Mouse (Mus musculus) frontal cortex, postnatal 25 days (tissue): Measurements from ENCODE around the gene Il11.
"Not testable (repeated sequence)": the region's sequence is repeated elsewhere in the genome, so short reads cannot be mapped to it uniquely, and the experiment has no call there.

ENCODE experiments used
- DNase-seq, 2 experiments: peaks; one replicate each; pipeline ENCODE4 v3.0.0; 2022; ENCODE audit warnings: low spot score in 2 of 2

Gene Il11

DNA sequence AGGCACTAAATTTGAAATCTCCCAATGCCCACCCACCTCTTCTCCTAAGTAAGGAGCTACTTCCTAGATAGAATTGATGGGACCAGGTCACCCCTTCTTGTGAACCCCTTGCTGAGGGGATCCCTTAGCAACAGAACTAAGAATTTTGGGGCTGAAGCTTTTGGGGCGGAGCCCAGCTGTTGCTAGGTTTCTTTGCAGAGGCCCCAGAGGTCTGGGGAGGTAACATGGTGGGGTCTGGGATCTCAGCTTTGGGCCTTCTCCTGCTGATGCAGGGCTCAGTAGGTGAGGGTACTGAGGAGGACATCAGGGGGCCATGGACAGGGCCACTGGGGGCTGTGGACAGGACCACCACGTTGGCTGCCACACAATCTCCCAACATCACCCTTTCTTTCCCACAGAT is at the start of gene Il11, which contains the start of gene Tmem190:
Il11 (minus strand) TSS at position 101 of the 400 bp plus-strand sequence.
Tmem190 (plus strand) TSS at position 179 of the 400 bp plus-strand sequence.
- DNase-seq = no peak

DNA sequence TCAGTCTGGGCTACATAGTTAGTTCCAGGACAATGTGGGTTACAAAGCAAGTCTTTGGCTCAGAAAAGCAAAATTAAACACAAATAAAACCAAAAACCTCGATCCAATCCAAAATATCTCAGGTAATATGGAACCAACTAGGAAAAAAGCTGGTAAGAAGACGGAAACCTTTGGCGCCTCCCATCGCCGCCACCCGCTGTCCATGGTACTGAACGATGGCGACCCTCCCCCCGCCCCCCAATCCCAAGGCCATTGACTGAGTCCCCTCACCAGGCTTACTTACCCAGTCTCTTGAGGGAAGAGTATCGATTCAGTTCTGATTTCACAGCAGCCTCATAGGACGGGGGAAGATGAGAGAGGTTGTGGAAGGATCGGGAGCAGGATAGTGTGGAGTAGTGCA is 47.8 kb upstream of the Il11 start:
- no peak for DNase-seq

DNA sequence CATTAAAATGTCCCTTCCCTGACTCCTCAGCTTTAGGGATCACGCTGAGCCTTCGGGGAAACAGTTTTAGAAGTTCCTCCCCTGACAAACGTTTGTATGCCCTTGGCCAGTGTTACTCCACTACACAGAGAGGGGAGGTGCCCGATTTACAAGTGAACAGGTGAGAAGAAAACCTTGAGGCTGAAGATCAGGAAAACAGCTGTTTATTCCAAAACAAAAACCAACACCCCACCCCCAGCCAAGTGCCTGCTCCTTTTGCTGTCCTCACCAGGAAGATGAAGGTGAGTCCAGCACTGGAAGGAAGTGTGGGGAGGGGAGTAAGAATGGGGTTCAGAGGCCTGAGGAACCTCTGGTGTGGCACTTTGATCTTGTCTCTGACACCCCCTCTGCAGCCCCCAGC is 42.7 kb upstream of the Il11 start:
- no peak for DNase-seq

DNA sequence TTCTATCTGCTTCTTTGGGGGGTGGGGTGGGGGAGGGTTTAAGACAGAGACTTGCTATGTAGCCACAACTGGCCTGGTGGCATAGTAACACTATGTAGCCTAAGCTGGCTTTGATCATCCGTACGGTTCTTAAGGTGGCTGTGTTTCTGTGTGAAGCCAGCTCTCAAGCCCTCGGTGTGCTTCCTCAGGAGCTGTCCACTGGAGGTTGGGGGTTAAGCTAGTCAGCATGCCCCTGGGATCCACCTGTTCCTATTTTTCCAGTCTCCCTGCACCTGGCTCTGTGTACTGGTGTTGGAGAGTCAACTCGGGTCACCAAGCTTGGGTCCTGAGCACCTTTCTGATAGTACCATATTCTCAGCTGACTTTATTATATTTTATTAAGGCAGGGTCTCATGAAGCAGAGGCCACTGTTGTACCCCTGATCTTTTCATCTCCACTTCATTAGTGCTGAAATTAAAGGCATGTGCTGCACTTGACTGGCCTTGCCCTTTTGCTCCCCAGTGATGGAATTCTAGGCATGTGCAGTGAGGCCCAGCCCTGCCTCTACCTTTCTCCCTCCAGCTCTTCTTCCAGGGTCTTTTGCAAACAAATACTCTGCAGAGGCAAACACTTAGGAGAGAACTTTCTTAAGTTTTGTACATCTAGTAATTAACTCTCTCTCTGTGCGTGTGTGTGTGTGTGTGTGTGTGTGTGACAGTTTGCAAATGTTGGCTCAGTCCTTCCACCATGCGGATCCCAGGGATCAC is 39.7 kb upstream of the Il11 start:
- DNase-seq = no peak

DNA sequence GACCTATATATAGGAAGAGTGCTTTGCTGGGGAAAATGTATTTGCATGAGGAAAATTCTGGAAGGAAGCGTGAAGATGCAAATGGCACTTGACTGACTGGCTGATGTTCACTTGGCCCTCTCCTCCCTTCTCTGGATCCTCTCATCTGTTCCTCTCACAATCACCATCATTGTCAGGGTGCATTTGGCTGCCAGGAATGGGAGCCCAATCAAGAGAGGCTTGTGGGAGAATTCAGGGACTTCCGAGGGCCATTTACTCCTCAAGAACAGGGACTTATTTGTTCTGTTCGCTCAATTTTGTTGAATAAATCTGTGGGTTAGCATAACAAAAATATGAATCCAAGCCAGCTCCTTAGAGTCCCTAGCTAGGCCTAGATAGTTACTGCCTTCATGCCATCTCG is 39.0 kb upstream of the Il11 start:
- no peak for DNase-seq

DNA sequence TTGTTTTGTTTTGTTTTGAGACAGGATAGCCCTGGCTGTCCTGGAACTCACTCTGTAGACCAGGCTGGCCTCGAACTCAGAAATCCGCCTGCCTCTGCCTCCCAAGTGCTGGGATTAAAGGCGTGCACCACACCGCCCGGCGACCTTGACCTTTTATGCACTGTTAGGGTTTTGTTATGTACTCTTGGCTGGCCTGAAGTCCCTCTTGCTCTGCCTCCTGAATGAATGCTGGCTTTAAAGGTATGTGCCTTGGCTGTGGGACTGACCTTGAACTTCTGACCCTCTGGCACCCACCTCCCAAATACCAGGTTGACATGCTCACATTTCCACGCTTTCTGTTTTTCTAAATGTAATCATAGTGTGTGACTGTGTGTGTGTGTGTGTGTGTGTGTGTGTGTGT is 38.3 kb upstream of the Il11 start:
- not testable (repeated sequence) for DNase-seq

DNA sequence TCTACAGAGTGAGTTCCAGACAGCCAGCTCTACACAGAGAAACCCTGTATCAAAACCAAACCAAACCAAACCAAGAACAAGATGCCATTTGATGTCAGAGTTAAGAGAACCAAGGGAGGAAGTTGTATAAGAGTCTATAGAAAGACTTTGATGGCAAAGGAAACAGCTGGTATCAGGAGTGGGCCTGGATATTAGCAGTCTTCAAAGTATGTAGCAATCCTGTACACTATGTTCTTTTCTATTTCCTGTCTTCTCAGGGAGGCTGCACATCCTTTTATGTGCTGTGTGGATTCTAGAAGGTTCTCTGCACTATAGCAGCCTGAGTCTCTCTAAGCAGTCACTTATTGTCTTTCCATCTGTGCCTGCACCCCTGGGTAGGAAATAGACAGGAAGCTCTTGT is 33.9 kb upstream of the Il11 start:
- no peak for DNase-seq

DNA sequence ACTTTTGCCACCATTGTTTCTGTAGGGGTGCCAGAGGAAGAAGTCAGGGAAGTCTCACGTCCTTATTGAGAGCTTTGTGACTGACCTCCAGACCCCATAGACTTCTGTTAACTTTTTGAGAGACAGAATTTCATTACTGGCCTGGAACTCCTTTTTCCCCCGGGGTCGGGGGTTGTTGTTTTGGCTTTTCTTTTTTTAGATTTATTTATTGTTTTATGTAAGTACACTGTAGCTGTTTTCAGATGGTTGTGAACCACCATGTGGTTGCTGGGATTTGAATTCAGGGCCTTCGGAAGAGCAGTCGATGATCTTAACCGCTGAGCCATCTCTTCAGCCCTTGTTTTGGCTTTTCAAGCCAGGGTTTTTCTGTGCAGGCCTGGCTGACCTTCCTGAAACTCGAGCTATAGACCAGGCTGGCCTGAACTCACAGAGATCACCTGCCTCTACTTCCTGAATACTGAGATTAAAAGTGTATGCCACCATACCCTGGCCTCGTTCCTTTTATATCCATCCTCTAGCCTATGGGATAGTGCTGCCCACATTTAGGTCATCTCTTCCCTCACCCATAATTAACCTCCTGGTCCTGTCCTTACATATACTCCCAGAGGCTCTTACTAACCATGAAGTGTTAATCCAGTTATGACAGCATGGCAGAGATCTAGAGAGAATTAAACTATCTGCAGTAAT is 30.6 kb upstream of the Il11 start:
- no peak for DNase-seq

DNA sequence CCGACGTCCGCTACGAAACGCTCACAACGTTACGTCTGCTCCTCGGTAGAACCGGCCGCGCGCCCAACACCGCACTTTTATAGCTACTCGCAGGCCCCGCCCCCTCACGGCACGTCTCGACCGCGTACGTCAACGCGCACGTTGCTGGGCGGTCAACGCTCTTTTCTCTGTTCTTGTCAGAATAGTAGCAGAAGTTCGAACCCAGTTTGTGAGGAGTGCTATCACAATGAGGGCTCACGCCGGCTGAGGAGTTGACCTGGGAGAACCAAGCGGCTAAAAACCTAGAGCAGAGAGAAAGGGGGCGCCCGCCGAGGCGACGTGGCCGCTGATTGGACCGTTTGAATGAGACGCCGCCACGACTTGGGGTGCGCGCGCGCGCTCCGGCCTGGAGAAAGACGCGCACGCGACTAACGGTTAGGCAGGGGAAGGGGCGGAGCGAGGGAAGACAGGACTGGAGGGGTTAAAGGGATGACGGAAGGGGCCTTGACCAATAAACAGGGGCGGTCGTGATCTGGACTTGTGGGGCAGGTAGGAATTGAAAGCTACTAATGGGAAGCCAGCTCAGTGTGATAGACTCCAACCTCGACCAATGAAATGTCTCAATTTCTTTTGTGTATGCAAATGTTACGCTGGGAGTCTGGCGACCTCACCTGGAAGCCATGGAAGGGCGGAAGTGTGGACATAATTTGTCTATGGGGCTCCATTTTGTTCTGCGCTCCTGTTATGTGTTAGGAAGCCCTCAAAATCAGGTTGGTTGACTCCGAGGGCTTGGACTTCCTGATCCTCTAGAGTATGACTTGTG is 29.8 kb upstream of the Il11 start, which contains the start of gene Ube2s:
Ube2s (minus strand) TSS at position 288 of the 802 bp plus-strand sequence.
- peak; percentile 95 to 96 for DNase-seq

DNA sequence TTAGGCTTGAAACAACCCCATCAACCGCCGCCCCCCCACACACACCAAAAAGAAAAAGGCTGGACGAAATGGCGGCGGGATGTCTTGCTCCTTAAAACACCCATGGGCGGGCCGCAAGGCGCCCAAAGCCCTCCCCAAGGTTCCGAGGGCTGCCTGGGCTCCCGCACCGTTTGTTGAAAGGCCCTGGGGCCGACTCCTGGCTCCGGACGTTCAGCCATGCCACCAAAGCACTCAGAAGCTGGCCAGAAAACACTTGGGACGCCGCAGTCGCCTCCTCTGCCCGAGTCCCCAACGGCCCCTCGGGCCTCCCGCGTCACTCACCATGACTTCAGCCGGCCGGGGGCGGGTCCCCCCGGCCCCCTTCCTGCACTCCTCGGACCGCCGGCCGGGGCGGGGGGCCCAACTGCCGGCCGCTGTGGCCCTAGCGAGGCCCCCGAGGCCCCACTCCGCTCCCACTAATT is 29.2 kb upstream of the Il11 start:
- no peak for DNase-seq

DNA sequence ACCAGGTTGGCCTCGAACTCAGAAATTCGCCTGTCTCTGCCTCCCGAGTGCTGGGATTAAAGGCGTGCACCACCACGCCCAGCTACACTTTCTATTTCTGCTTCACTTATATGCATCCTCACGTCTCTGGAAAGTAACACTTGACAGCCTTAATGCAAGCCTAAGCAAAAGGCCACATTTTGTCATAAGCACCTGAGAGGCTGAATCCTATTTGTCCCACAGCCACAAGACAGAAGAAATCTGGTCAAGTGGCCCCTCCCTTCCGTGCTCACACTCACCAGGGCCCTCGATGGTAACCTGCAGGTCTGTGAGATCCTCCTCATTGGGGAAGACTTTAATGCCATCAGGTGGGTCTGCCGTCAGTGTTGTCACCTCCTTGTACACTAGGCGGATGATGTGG is 28.5 kb upstream of the Il11 start:
- DNase-seq = not testable (repeated sequence)

DNA sequence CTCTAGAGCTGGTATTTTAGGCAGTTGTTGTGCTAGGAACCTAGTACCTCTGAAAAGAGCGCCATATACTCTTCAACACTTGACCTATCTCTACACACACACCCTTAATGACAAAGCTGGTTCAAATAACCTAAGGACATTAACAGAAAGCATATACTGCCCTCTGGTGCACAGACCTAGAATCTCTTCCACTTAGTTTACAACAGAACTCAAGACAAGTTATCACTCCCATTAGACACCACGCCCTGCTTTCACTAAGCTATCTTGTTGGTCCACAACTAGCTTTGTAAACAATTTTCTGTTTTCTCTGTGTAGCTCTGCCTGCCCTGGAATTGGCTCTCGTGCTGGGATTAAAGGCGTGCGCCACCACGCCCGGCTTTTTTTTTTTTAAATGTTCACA is 24.1 kb upstream of the Il11 start:
- DNase-seq = no peak

DNA sequence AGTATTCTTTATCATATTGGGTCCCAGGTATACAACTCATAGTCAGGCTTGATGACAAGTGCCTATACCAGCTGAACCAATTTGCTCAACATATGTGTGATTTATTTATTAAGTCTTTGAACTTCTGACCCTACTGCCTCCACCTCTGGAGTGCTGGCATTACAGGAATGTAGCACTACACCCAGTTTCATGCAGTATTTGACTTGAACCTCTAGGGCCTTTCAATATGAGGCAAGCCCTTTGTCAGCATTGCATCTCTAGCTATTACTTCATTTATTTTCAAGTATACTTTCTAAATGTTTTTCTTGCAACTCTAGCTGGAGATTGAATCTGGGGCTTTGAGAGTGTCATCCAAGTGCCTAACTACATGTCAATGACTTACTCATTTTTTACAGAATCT is 19.6 kb upstream of the Il11 start:
- no peak for DNase-seq

DNA sequence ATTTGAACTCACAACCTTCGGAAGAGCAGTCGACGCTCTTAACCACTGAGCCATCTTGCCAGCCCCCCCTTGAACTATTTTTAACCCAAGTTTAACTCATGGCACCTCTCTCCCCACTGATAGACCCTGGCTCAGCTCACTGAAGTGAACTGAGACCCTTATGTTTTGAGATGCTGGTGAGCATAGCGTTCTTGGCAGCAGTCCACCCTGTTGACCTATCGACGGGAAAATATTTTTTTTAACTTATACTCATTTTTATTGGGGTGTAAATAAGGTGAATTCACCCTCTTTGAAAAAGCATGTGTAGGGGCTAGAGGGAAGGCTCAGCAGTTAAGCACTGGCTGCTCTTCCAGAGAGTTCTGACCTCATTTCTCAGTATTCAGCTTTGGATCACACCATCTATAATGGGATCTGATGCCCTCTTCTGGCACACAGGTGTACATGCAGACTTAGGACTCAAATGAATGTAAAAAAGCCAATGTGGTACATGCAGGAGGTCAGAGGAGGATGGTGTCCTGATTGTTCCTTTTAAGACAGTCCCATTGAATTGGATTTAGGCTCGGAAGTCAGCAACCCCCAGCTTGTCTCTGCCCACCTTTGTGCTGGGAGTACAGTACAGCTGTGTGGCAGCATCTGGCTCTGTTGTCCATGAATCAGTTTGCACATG is 13.2 kb upstream of the Il11 start:
- DNase-seq = no peak

DNA sequence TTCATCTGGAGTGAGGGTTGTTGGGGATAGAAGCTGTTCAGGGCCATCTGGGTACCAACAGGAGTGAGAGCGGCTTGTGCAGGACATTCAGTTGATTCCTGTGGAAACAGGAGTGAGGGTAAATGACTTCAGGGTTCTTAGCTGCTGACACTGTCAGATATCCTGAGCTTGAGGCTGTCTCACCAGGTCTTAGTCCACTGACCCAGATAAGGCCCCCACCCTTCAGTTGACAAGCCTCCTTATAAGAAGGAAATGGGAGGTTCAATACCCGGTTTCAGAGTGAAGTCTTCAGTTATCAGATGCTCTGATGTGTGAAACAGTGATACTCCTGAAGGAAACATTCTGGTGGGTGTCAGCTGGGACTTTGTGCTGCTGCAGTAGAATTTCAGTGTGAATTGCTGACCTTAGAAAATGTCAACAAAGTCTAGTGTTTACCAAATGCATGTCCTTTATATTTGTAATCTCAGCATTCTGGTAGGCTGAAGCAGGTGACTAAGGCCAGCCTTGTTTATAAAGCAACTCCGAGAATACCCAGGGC is 12.0 kb upstream of the Il11 start:
- no peak for DNase-seq

DNA sequence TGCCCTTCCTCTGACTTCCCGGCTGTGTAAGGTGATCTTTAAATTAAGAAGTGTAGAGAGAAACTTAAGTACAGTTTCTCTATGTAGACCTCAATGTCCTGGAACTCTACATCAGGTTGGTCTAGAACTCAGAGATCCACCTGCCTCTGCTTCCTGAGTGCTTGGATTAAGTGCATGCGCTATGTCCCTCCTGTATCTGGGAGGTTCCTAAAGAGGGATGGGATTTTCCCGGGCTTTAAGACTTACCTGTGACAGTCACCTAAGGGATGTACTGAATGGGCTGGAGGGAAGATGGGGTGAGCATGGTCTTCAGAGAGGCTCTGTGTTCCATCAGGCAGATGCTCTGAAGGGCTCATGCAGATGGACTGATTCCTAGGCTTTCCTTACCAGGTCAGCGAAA is 11.0 kb upstream of the Il11 start:
- DNase-seq = no peak

DNA sequence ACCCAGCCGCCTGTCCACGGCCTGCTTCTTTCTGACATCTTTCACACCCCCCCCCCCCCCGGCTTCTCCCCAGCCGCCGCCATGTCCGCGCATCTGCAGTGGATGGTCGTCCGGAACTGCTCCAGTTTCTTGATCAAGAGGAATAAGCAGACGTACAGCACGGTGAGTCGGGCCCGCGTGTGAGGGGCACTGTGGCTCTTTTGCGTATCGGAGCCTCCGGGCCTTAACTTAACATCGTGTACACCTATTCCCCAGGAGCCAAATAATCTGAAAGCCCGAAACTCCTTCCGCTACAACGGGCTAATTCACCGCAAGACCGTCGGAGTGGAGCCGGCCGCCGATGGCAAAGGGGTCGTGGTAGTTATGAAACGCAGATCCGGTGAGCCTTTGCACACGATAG is 10.6 kb upstream of the Il11 start:
- not testable (repeated sequence) for DNase-seq

DNA sequence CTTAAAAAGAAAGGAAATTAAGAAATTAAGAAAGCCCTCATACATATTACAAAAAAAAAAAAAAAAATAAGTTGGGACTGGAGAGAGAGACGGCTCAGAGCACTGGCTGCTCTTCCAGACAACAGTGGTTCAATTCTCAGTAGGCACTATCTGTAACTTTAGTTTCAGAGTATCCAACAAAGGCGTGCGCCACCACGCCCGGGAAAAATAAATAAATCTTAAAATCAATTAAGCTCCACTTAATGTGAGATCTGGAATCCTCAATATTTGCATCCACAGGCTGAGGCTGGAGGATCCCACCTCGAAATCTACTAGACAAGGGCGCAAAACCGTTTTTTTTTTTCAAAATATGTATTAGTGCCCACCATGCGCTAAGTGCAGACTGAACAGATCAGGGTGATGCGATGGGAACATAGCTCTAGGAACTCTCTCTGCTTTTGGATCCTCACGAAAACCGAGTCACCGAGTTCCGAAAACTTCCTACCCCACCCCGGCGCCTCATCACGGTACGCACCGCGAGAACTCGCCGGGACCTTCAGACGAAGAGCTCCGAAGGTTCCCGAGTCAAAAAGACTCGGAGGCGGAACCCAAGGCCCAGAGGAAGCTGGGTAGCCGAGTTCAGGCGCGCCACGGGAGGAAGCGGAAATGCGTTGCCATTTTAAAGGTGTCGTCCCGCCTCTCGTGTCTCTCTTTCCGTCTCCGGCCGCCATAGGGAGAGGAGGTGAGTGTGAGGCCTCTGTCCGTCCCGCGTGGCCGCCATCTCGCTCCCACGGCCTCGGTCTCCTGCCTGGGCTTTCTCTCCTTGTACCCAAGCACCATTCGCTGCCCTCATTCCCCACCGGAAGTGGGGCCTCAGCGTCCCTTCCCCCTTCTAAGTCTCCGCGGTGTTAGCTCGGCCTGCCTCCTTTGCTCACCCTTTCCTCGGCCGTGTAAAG is 9.9 kb upstream of the Il11 start, which contains the start of gene Rpl28:
Rpl28 (plus strand) TSS at position 597 of the 935 bp plus-strand sequence.
- peak; percentile 88 to 92 for DNase-seq

DNA sequence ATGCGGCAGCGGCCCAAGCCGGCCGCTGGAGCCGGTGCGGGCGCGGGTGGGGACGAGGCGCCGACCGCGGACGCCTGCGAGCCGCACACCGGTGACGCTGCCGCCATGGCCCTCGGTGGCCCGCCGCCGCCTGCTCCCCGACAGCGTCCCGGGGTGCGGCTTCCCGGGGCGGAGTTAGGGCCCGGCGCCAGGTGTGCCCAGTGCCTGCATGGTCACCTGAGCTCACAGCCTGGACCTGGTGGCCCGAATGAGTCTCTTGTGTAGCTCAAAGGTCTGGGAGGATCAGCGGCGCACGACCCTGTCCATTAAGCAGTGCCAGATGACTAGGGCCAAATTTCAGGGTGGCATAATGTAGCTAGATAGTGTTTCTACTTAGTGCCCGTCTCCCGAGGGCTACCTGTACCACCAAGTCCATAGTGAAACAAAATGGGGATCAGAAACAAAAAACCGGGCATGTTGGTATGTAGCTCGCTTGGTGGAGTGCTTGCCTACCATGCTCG is 6.8 kb upstream of the Il11 start, which contains the start of gene Tmem238:
Tmem238 (minus strand) TSS at position 221 of the 500 bp plus-strand sequence.
- DNase-seq = no peak
